Mouse (Mus musculus) heart, adult 18-20 months (tissue): ENCODE measurements around the gene Rpl35a. TPM values are rescaled to one million over a fixed set of nuclear protein-coding genes. Genes with fewer than 3 reads are reported as not detected.
"Not testable (repeated sequence)": the region's sequence is repeated elsewhere in the genome, so short reads cannot be mapped to it uniquely, and the experiment has no call there.

ENCODE experiments used
- DNase-seq, 2 experiments: peaks; one replicate each; pipeline ENCODE4 v3.0.0; 2021 to 2022; ENCODE audit warnings: mixed read lengths in 1 of 2
- total RNA-seq, 2 experiments: library from RNA; stranded (reverse); gene quantifications; 2 replicates each; pipeline ENCODE4 v1.2.3; 2021

Rpl35a gene
- total RNA-seq, 2 experiments from 2014 or later = 354 to 362 TPM

GRCm38 (mm10) chr16:33055655-33056054, 598 bp upstream of the Rpl35a start:
- DNase-seq = no peak

GRCm38 (mm10) chr16:33056786-33057185, 533 bp downstream of the Rpl35a start:
- no peak for DNase-seq

- DNase-seq = no peak
Observed at GRCm38 (mm10) chr16:33058033-33058432, 1.8 kb downstream of the Rpl35a start.

DNA sequence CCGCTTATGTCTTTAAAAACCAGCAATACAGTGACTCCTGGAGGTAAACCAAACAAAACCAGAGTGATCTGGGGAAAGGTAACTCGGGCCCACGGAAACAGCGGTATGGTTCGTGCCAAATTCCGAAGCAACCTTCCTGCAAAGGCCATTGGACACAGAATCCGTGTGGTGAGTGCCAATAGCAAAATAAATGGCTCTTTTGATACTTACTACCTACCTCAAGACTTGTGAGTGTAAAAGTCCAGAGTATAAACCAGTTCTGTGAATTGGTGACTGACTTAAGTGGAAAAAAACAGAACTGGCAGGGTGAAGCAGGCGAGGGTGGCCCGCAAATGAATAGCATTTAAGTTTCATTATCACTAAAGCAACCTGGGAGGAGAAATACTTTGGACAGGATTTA, 2.4 kb downstream of the Rpl35a start:
- not testable (repeated sequence) for DNase-seq

DNA sequence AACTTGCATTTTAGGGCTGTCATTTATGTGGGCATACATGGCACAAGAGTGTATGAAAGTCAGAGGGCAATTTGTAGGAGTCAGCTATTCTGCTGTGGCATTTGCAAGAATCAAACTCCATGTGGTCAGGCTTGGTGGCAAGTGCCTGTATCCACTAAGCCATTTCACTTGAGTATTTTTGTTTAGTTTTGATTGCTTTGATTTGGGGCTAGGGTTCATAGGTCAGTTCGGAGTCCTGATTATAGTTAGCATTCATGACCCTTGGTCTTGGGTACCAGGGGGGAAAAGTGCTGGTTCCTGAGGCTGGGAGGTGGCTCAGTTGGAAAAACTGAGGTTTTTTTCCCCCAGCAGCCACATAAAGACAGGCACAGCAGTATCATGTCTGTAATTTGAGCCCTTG, 3.2 kb downstream of the Rpl35a start:
- no peak for DNase-seq

GRCm38 (mm10) chr16:33060926-33061325, 4.7 kb downstream of the Rpl35a start:
- no peak for DNase-seq

- no peak for DNase-seq
Observed at GRCm38 (mm10) chr16:33061400-33061799, 5.1 kb downstream of the Rpl35a start.

GRCm38 (mm10) chr16:33062024-33062681, 5.9 kb downstream of the Rpl35a start, which contains the start of gene Lmln:
Lmln (plus strand) TSS chr16:33062521.
- DNase-seq = peak; percentile 89 to 95

GRCm38 (mm10) chr16:33062682-33063131, 6.5 kb downstream of the Rpl35a start:
- no peak for DNase-seq

DNA sequence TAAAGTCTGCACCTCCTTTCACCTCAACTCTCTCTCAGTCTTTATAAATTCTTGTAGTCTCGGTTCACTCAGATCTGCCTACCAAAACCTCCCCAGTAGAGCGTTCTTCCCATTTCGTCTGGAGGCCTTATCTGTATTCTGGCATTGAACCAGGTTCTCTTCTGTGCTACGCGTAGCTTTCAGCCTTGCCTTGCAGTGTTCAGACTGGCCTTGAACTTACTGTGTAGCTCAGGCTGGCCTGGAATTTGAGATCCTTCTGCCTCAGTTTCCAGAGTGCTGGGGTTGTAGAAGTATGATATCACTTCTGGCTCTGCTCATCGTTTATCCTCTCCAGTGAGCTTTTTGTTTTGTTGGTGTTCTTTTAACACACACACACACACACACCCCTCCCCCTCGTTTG, 7.0 kb downstream of the Rpl35a start:
- peak in 1 of 2 experiments; percentile 15 for DNase-seq

- no peak for DNase-seq
Observed at GRCm38 (mm10) chr16:33064636-33065035, 8.4 kb downstream of the Rpl35a start.

DNA sequence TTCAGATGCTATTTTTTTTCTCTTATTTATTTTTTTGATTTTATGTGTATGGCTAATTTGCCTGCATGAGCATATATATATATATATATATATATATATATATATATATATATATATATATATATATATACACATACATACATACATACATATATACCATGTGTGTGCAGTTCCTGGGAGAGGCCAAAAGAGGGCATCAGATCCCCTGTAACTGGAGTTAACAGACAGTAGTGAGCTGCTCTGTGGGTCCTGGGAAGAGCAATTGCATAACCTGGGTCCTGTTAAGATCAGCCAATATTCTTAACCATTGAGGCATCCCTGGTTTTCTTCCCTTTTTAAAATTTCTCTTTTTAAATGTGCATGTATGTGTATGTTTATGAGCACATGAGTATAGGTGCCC, 14.7 kb downstream of the Rpl35a start:
- DNase-seq = no peak

- DNase-seq = no peak
Observed at GRCm38 (mm10) chr16:33072871-33073557, 16.8 kb downstream of the Rpl35a start.

- DNase-seq = no peak
Observed at GRCm38 (mm10) chr16:33074967-33075366, 18.7 kb downstream of the Rpl35a start.

DNA sequence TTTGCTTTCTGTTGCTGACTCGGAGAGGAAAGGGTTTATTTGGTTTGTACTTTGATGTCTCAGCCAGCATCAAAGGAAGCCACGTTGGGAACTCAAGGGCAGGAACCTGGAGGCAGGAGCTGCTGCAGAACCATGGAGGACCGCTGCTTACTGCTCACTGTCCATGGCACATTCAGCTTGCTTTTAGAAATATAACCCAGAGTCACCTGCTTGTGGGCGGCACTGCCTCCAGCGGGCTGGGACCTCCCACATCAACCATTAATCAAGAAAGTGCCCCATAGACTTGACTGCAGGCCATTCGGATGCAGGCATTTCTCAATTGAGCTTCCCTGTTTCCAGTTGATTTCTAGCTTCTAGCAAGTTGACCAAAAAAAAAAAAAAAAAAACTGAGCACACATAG, 19.8 kb downstream of the Rpl35a start:
- DNase-seq = no peak

DNA sequence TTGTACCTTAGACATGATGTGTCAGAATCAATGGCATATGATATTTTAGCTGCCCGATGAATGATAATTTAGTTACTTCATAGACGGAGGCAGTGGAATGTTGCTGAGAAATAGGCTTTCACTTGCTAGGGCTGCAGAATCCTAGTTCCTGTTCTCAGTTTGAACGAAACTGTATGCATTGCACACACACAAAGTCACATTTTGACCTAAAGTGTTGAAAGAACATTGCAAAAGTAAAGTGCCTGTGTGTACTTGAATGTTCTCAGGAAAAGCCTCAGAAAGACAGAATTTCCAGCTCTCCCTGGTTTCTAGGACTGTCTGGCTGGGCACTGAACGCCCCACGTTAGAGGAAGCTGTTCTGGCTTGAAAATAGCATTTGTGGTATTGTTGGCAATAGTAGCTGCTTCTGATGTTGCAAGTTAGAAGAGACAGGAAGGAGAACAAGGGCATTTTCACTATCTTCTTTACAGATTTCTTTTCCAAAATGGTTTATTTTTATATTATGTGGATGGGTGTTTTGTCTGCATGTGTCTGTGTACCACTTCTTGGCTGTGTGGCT, 20.9 kb downstream of the Rpl35a start:
- no peak for DNase-seq

DNA sequence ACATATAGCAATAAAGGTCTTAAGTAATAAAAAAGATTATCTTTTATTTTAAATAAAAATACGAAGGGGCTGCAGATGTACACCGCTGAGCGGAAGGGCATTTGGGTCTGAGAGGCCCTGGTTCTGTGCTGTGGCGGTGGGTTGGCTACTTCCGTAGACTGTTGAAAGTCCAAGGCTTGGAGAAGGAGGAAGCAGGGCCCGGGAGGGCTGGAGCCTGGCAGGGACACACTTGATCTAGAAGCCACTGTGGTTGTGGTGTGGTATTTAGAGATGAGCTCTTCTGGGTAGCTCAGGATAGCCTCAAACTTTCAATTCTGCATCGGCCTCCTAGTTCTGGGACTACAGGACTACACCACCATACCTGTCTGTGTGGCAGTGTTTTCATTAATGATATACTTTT, 23.8 kb downstream of the Rpl35a start:
- peak in 1 of 2 experiments; percentile 16 for DNase-seq

- DNase-seq = no peak
Observed at GRCm38 (mm10) chr16:33082951-33083350, 26.7 kb downstream of the Rpl35a start.

GRCm38 (mm10) chr16:33083996-33084395, 27.7 kb downstream of the Rpl35a start:
- DNase-seq = no peak

DNA sequence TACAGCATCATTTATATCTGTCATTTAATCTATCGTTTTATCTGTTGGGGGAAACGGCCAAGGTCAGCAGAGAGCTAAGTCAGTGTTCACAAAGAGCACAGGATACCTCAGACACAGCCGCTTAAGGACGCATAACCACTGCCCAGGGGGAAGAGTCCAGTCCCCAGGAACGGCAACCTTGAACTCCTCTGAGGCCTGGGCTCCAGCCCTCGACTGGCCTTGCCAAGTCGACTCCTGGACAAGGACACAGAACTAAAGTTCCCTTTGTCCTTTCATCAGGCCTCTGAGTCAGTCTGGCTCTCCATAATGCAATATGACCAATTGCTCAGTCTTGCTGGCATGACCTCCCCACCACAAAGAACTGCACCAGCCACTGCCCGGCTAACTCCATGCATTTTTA, 29.4 kb downstream of the Rpl35a start:
- DNase-seq = peak in 1 of 2 experiments; percentile 4
